Mouse (Mus musculus) 416B (cell line): ENCODE measurements around the gene Vstm2b.

ENCODE experiments used
- DNase-seq: peaks from one replicate; pipeline ENCODE4 v3.0.0; 2011; ENCODE audit warnings: low read depth

Vstm2b gene

DNA sequence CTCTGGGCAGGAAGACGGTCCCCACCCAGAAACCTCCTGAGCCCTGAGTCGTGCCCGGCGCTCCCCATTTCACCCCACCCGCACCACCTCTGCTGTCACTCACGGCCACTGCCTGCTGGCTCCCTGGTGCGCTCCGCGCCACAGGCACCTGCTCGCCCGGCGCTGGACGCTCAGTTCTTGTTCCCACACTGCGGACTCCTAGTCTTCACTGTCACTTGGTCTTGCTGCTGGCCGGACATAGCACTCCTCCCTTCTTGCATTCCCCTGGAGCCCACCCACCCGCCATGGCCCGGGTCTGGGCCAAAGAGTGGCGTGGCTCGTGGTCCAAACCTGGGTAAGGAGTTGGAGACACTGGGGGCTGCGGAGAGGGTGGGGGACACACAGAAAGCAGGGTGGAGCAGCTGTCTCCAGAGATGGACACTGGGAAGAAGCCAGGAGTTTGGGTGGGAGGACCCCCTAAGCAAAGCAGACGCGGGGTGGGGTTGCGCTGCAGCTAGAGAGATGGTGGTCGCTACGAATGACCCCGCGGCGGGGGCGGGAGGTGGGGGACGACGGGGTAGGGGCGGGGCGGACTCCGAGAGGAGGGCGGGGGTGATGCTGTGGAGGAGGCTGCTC lies at the start of gene Vstm2b:
Gene Vstm2b, plus strand, starts transcription at position 233 of the 615 bp plus-strand sequence.
- DNase-seq, result no peak

DNA sequence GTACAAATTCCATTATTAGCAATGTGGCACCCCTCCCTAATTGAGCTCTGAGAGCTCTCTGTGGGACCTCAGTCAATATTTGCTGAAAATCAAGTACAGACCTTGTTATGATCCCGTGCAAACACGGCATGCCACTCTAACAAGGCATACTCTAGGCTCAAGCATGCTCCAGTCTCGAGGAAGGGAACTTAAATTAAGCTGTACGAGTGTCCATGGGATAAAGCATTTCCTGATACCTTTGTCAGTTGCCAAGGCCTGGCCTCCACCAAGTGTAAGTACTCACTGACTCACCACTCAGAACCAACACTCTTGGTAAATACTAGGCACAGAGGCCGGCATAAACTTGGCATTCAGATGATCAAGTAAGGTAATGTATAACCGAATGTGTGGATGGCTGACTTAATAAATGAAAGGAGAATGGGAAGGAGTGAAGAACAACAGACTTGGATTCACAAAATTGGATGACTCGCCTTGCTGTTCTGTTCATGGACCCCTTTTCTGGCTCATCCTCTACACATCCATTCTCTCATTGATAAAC lies 42.0 kb upstream of the Vstm2b start:
- no peak for DNase-seq

DNA sequence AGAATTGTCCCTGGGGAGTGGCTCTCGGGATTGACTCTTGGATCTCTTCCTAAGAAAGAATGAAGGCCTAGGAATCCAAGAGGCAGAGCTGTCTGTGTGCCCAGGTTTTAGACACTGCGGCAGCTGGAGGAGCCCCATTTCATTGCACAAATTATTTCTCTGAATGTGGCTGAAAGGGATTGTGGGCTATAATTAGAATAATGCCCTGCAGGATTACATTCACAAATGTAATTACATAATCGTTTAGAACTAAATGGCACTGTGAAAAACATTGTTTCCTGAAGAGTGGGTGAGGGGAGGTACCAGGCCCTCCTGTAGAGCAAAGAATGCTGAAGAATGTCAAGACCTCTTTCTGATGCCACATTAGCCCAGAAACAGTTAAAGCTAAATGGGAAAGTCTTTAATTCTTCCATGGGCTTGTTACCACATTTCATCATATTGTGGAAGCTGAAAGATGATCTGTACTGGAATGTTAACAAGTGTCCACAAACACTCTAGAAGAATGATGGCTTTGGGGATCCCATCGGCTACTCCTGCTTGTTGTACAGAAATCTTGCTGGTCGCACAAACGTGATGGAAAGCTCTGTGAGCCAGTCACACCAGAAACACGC lies 24.6 kb upstream of the Vstm2b start:
- no peak for DNase-seq

DNA sequence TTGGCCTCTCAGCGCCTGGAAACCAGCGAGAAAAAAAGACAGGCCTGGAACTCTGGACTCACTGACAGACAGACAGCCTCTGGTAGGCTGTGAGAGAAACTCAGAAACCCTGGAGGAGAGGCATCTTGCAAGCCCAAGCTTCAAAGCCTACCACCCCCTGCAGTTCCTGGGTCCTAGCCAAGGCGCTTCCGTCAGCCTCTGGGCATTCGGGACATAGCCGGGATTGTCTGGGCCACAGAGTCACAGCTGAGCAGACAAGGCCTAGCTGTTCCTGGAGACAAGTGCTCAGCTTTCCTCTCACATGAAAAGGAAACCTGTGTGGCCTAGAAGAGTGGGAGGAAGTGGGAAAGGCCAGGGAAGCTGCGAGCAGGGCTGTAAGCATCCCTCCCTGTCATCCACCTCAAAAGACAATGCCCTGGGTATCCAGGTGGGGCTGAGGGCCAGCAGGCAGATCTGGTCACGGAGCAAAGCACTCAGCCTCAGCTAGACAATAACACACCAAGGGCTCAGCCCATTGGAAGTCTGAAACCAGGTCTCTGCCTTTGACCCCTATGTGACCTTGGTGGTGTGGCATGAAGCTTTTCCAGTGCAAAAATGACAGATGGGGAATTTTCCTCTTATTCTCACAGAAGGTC lies 13.2 kb upstream of the Vstm2b start:
- DNase-seq, result no peak

DNA sequence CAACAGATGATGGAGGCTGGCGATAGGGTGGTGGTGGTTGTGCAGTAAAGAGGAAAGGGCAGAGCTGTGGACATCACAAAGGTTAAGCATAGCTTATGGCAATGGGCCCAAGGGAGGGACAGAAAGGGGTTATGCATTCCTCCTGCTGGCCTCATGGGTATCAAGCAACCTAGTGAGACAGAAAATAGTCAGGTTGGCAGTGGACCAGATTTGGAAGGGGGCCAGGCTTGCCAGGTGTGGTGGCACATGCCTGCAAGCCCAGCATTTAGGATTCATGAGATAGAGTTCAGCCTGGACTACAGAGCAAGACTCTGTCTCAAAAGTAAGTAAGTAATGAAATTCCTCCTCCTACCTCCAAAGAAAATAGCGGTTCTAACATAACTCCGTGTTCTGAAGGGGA lies 9.8 kb upstream of the Vstm2b start:
- DNase-seq, result no peak

DNA sequence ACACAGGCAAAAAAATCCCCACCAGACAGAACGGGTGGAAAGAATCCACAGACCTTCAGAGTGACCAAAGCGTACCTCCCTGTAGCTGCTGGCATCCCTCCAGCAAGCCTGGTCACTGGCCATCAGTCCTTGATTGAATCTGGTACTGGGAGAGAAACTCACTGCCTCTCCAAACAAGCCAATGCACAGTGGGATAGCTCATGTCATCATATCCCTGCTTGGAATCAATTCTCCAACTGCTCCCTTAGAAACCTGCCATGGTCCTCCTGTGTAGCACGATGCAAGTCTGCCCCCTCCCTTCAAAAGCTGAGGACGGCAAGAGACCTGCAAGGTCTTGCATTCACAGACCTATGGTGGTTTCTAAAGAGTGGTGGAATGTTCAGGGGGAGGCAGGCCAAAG lies 1.2 kb upstream of the Vstm2b start:
- no peak for DNase-seq

DNA sequence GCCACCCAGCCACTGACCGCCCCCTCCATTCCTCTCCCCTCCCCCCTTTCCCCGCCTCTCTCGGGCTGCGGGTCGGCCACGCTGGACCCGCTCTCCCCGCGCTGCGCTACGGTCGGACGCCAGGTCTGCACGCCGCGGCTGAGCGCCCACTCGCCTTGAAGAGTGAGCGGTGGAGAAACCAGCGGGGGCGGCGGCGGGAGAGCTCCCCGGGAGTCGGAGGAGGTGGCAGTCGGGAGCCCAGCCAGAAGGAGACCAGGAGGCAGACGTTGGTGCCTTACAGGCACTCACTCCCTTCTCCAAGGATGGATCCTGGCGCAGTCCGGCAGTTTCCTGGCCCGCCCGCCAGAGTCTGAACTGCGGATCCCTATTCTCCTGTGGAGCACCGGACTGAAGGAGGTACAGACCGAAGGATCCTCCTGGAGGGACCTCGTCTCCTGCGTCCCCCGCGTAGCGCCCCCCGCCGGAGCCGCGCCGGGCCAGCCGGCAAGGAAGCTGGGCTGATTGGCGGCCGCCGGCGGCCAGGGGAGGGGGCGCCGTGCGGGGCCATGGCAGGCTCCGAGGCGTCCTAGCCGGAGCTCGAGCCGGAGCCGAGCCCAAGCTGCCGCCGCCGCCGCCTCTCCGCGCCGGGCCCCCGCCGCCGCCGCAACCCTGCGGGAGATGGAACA lies 715 bp downstream of the Vstm2b start:
- no peak for DNase-seq

DNA sequence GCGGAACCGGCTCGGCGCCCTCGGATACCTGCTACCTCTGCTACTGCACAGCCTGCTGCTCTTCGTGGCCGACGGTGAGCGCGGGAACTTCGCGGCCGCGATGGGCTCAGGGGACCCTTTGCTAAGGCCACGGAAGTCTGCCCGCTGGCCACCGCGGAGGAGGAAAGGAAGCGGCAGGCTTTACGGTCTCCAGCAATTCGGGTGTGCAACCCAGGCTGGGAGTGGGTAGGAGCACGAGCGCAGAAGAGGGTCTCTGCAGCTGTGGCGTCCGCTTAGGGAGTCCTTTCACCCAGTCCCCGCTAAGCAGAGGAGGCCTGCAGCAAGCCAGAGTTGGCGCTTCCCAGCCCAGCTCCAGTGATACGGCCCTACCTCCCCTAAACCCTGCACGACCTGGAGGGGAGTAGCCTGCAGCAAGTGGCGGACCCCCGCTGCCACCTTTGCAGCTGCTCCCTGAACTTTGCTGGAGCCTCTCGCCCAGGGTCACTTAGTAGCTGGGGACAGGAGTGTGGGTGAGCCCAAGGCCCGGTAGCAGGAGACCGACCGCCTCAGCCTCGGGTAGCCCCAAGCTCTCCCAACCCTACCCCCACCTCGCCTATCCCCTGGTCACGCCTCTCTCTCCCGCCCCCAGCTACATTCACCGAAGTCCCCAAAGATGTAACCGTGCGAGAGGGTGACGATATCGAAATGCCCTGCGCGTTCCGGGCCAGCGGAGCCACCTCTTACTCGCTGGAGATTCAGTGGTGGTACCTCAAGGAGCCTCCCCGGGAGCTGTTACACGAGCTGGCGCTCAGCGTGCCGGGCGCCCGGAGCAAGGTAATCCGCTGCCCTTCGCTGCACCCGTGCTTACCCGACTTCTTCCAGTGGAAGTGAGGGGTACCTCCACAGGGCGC lies 1.5 kb downstream of the Vstm2b start:
- DNase-seq, result no peak

DNA sequence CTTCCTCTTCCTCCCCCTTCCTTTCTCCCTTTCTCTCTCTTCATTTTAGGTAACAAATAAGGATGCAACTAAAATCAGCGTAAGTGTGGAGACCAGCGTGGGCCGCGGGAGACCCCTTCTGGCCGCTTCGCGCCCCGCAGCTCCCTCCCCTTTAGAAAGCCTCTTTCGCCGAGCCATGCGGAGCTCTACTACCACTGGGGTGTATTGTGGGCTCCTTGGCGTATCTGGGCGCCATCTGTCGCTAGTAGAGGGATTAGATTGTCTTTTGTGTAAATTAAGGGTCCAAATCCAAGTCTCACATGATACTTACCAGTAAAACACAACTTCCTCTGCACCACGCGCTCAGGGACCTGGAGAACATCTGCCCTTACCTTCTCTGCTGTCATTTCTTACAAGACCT lies 3.1 kb downstream of the Vstm2b start:
- no peak for DNase-seq

DNA sequence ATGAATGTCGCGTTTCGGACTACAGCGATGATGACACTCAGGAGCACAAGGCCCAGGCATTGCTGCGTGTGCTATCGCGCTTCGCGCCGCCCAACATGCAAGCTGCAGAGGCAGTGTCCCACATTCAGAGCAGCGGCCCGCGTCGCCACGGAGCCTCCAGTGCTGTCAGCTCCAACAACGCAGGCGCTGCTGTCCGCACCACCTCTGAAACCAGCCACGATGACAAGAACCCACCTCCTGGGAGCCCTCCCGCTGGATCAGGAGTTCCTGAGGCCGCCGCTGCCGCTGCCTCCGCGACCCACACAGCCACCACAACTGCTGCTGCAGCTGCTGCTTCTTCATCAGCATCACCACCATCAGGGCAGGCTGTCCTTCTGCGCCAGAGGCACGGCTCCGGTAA lies 4.4 kb downstream of the Vstm2b start:
- DNase-seq, result no peak

DNA sequence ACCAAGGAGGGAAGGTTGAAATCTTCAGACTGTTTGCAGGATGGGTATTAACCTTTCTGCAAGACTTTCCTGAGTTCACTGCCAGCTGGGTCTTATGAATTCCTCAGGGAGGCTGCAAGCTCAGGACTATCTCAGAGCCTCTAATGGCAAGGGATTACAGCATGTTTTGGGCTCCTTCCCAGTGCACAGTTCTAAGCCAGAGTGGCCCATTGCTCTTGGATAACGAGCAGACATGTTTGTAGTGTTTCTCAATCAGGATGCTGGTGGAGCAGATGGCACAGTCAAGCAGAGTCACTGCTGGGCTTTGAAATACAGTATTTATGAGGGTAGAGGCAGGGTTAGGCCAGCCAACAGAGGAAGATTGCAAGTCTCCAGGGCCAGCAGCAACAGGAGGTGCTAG lies 8.4 kb downstream of the Vstm2b start:
- DNase-seq, result no peak

DNA sequence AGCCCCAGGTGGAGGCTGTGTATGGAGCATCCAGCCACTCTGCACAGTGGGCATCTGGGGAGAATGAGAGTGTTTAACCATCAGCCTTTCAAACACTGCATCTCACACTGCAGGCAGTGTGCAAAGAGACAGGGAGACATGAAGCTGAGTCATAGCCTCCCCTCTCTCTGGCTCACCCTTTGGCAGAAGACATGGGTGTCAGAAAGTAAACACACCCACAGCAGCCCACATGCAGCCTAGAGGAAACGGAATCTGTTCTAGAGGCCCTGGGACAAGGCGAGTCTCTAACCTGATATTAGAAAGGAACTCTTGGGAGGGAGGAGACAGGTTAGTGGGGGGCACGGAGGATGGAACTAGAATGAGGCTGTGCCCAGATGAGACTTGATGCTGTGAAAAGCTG lies 18.6 kb downstream of the Vstm2b start:
- DNase-seq, result no peak

DNA sequence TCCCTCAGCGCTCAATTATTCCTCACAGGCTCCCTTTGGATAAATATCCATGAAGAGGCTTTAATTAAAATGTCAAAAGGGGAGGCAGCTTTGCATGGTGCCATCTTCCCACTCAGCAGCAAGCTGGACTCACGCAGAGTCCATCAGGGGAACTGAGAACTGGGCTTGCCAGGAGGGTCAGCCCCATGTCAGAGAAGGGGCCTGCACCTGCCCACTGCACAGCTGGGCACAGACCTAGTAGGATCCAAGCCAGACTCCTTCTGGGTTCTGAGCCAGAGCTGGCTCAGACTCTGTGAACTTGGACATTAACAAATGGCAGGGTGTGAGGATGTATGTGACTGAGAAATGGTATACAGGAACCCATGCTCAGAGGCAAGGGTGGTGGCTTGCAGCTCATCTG lies 22.0 kb downstream of the Vstm2b start:
- no peak for DNase-seq

DNA sequence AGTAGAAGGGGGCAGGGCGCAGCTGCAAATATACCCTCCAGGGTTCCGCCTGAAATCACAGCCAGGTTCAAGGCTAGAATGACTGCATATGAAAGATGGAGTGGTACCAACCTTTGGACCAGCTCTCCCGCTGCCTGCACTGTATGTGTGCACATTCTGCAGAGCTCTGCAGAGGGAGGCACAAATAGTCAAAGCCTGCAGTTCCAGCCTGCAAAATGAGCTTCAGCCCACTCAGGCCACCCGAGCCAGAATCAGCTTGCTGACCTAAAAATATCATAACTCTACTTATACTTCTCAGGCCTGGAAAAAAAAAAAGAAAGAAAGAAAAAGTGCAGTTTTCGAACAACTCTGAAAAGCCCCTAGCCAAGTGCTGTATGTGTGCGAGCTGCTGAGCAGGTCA lies 23.2 kb downstream of the Vstm2b start:
- no peak for DNase-seq

DNA sequence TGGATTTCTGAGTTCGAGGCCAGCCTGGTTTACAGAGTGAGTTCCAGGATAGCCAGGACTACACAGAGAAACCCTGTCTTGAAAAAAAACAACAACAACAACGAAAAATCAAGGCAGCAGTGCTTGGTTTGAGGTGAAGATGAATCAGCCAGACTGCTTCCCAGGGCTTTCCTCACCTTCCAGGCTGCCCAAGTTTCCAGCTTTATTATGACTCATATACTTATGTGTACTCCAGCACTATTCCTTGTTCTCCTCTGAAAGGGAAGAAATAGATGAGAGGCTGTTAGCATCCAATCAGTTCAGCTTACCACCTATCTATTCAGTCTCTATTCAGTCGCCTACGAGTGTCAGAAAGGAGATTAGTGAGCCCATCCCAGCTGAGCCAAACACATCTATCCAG lies 24.7 kb downstream of the Vstm2b start:
- DNase-seq, result no peak

DNA sequence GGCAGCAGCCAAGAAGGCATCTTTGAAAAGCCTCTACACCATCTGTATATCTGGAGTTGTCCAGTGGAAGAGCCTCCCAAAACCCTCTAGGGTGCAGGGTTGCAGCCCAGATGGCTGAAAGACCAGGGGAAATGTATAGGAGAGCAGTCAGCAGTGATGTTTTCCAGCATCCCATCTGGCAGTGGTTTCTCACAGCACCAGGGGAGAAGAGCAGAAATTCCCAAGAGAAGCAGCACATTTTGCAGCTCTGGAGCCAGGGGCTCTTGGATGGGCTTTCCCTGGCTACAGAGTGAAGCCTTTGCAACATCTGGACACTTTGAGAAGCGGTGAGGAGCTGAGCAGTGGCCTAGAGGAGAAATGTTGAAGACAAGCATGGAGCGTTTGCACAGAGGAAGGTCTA lies 30.3 kb downstream of the Vstm2b start:
- DNase-seq, result no peak

DNA sequence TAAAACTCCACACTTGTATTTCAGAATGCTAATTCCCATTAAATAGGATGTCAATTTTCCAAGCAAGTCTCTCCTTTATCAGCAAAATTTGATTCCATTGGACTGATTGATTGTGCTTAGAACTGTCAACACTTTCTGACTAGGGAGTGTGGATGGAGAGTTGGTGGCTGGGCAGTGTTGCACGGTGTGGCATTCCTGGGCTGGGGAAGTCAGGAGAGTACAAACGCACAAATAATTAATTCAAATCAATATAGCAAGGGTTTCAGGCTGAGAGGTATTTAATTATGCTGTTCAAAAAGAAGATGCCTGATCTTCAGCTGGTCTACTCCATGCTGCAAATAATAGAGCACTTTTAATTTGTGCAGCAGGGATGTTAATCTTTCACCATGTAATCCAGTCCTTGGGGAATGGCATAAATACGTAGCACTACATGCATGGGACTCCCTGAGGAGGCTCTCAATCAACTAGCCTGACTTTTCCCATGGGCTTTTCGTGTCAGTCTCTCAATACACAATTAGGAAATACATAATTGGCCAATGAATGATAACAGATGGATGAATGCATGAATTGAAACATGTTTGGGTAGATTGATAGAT lies 38.6 kb downstream of the Vstm2b start:
- DNase-seq, result no peak

DNA sequence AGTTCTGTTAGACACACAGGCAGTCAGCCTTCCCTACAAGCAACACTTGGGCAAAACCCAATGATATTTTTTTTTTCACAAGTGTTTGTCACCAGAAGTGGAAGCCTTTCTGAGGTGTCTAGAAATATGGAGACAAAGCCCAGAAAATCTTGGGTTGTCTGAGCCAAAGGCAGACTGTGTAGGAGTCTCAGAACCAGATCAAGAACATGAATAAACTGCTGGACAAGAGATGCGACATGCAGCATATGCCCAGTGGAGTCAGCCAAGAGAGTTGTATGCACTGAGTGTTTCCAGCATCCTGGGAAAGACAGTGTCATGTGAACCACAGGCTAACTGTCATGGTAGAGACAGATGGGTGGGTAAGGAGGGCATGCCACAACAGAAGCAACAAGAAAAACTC lies 41.2 kb downstream of the Vstm2b start:
- DNase-seq, result no peak

DNA sequence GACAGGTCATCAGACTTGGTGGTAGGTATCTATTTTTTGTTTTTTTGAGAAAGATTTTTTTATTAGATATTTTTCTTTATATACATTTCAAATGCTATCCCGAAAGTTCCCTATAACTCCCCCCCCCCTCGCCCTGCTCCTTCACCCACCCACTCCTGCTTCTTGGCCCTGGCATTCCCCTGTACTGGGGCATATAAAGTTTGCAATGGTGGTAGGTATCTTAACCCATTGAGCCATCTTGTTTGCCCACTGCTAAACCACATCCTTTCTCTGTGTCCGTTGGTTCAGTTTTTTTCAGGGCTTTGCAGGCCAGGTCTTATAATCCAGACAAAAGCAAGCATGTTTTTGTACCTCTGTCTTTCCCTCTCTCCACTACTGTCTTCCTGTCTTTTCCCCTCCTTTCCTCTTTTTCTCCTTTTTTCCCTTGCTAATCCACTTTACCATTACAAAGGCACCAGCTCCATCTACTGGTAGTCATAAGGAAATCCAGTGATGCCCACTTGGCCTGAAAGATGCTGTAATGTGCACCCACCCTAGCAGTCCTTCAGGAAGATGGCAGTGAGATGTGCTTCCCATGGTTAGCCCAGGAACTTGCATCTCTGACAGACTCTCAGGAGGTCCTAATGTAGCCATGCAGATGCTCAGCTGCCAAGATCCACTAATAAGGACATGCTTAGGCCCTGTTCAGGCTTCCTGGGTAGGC lies 44.3 kb downstream of the Vstm2b start:
- peak; percentile 10 for DNase-seq
